Mouse (Mus musculus): Measurements from ENCODE around the gene Mcts2.

DNA sequence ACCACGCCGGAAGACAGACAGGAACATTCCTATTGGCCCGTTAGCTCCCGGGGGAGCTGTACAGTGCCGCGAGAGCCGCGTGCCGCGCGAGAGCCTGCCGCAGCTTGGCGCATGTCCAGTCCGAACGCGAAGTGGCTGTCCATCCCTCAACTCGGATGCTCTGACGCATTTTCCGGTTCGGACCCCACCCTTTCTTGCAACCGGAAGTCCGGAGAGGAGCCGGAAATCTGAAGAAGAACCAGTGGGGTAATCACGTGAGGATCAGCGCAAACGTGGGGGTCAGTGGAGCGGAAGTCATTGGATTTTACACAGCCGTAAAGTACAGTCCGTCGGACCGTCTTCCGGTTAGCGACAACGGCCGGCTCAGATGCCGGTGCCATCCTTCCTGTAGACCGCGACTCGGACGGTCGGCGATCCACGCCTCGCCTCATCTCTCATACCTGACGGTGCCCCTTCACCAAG is at the start of gene Mcts2:
- TF ChIP-seq EP300 (IDR thresholded peaks at IDR 0.05; ENCODE audit: low read depth): peak; percentile 67; the same call in 1 of the 2 replicates
- TF ChIP-seq CTCF (IDR thresholded peaks at IDR 0.05; ENCODE audit: low read depth): no peak

Measured in liver, postnatal 0 days (tissue).